Mouse (Mus musculus): ENCODE results near the gene Bpgm. TPM values are rescaled to one million over a fixed set of nuclear protein-coding genes. Genes with fewer than 3 reads are reported as not detected.

Gene Bpgm
- polyA plus RNA-seq, 1 experiment: 18.6 TPM

DNA sequence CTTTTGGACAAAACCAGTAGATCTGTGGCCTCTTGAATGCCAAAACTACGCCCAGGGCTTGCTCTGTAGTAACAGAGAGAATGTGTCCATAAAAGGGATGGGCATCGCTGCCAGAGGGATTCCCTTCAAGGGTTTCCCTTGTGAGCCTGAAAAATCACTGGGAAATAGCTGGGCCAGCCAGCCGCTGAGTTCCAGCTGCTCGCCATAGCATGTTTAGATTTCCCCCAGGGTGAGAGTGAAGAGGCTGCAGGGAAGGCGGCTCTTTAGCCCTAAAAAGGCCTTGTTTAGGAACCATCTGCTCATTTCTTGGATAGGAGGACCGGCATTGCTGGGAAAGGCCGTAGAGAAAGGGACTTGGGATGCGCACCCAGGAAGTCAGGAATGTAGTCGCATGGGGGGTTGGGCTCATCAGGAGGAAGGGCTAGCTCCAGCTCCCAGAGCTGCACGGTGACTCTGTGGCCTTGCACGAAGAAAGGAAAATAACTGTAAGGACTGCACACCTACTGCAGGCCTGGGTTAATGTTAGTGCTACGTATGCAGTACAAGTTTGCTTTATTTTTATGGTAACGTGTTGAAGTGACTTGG lies 72.5 kb downstream of the Bpgm start:
- Histone ChIP-seq H3K79me2 (ENCODE audit: control insufficient read depth, insufficient read depth) (no peaks in the 10 kb centered on the region), H3ac (ENCODE audit: control insufficient read depth, insufficient read length) (no peak overlapping the region), H3K27me3 (ENCODE audit: control insufficient read depth, insufficient read depth, insufficient read length) (no peaks in the 10 kb centered on the region), H3K4me2 (ENCODE audit: low read depth) (no peak overlapping the region), H3K4me3 (no peak overlapping the region), H3K36me3 (ENCODE audit: control insufficient read depth, insufficient read depth) (no peaks in the 10 kb centered on the region)
- TF ChIP-seq TCF3 (IDR thresholded peaks at IDR 0.05; ENCODE audit: insufficient read length, low read depth): no peak
- no peak for TF ChIP-seq POLR2A (IDR thresholded peaks at IDR 0.05; ENCODE audit: insufficient read length, low read depth)
- no peak for TF ChIP-seq MAX (IDR thresholded peaks at IDR 0.05; ENCODE audit: low read depth)
- TF ChIP-seq POLR2AphosphoS2 (IDR thresholded peaks at IDR 0.05; ENCODE audit: insufficient read length, low read depth): no peak
- no peak for TF ChIP-seq MYOD1 (IDR thresholded peaks at IDR 0.05; ENCODE audit: control insufficient read depth in 1 of 3, insufficient read length in 2 of 3, low read depth in 2 of 3)
- no peak for TF ChIP-seq USF1 (IDR thresholded peaks at IDR 0.05; ENCODE audit: low read depth)
- no peak for TF ChIP-seq SRF (IDR thresholded peaks at IDR 0.05; ENCODE audit: control insufficient read depth, insufficient read length, low read depth)
- TF ChIP-seq REST (IDR thresholded peaks at IDR 0.05; ENCODE audit: insufficient read depth, insufficient read length): no peak
- TF ChIP-seq E2F4 (IDR thresholded peaks at IDR 0.05; ENCODE audit: insufficient read depth): no peak

DNA sequence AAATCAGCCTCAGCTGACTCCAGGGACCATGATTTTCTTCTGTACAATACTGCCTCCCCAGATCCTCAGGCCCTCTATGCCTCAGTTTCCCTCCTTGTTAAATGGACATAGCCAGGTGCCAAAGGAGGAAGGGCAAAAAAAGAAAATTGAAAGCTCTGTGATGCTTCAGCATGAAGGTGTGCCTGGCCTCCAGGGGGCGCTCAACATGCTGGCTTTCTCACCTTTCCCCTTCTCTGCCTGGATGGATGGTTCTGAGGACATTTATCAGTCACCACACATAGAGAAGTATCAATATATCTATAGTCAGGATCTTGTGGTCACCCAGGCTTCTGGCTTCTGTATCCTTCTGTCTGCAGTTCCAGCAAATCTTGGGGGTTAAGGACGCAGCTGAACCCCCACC lies 73.0 kb downstream of the Bpgm start:
- H3K79me2 ChIP-seq (ENCODE audit: control insufficient read depth, insufficient read depth): no peaks in the 10 kb centered on the region
- no peak for TF ChIP-seq TCF12 (IDR thresholded peaks at IDR 0.05; ENCODE audit: insufficient read depth, poor library complexity, severe bottlenecking)
- TF ChIP-seq MAX (IDR thresholded peaks at IDR 0.05; ENCODE audit: low read depth): no peak
- no peak for TF ChIP-seq MYOG (IDR thresholded peaks at IDR 0.05; ENCODE audit: control insufficient read depth in 1 of 3, insufficient read depth in 1 of 3, insufficient read length in 2 of 3, low read depth in 2 of 3)
- no peak for TF ChIP-seq USF1 (IDR thresholded peaks at IDR 0.05; ENCODE audit: low read depth)
- TF ChIP-seq REST (IDR thresholded peaks at IDR 0.05; ENCODE audit: insufficient read depth, insufficient read length): no peak
- TF ChIP-seq MYOD1 (IDR thresholded peaks at IDR 0.05; ENCODE audit: control insufficient read depth in 1 of 3, insufficient read length in 2 of 3, low read depth in 2 of 3): no peak
- TF ChIP-seq E2F4 (IDR thresholded peaks at IDR 0.05; ENCODE audit: insufficient read depth): no peak
- TF ChIP-seq TCF3 (IDR thresholded peaks at IDR 0.05; ENCODE audit: insufficient read length, low read depth): no peak
- no peak for TF ChIP-seq POLR2AphosphoS2 (IDR thresholded peaks at IDR 0.05; ENCODE audit: insufficient read length, low read depth)
- no peak for TF ChIP-seq CEBPB (IDR thresholded peaks at IDR 0.05; ENCODE audit: insufficient read depth, poor library complexity, severe bottlenecking)
- TF ChIP-seq POLR2A (IDR thresholded peaks at IDR 0.05; ENCODE audit: insufficient read length, low read depth): no peak
- no peak for TF ChIP-seq SRF (IDR thresholded peaks at IDR 0.05; ENCODE audit: control insufficient read depth, insufficient read length, low read depth)
- H3ac ChIP-seq (ENCODE audit: control insufficient read depth, insufficient read length): no peak overlapping the region

DNA sequence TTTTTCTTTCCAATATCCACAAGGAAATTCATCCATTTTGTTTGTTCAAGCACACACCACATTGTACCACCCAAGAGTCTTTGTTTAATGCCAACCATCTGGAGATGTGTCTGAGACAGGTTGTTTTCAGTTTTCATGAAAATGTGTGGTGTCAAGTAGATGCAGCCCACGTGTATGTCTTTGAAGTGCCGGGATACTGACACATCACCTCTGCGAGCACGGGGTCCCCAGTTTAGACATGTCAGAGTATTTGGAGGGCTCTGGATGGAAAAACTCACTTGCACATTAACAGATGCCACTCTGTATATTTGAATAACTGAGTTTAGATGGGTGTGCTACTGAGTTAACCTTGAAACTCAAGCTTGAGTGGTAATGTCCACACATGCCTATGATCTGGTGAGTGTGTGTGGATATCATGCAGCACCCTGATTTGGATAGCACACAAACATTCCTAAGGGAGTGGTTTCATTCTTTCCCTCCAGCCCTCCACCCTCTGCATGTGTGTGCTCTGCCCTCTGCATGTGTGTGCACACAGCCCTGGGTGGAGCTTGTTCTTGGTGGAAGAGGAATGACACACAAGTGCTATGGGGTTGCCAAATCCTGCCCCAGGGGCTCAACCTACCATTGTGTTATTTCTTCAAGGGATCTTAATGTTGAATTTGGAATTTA lies 76.6 kb downstream of the Bpgm start:
- TF ChIP-seq POLR2A (IDR thresholded peaks at IDR 0.05; ENCODE audit: insufficient read length, low read depth) (no peak), TCF3 (IDR thresholded peaks at IDR 0.05; ENCODE audit: insufficient read length, low read depth) (no peak), REST (IDR thresholded peaks at IDR 0.05; ENCODE audit: insufficient read depth, insufficient read length) (no peak), CEBPB (IDR thresholded peaks at IDR 0.05; ENCODE audit: insufficient read depth, poor library complexity, severe bottlenecking) (no peak), TCF12 (IDR thresholded peaks at IDR 0.05; ENCODE audit: insufficient read depth, poor library complexity, severe bottlenecking) (no peak), E2F4 (IDR thresholded peaks at IDR 0.05; ENCODE audit: insufficient read depth) (no peak), MYOG (IDR thresholded peaks at IDR 0.05; ENCODE audit: control insufficient read depth in 1 of 3, insufficient read depth in 1 of 3, insufficient read length in 2 of 3, low read depth in 2 of 3) (no peak), SRF (IDR thresholded peaks at IDR 0.05; ENCODE audit: control insufficient read depth, insufficient read length, low read depth) (no peak), POLR2AphosphoS2 (IDR thresholded peaks at IDR 0.05; ENCODE audit: insufficient read length, low read depth) (no peak), USF1 (IDR thresholded peaks at IDR 0.05; ENCODE audit: low read depth) (no peak), MYOD1 (IDR thresholded peaks at IDR 0.05; ENCODE audit: control insufficient read depth in 1 of 3, insufficient read length in 2 of 3, low read depth in 2 of 3) (no peak), MAX (IDR thresholded peaks at IDR 0.05; ENCODE audit: low read depth) (no peak)
- H3K79me2 ChIP-seq (ENCODE audit: control insufficient read depth, insufficient read depth): no peaks in the 10 kb centered on the region
- H3K27me3 ChIP-seq (ENCODE audit: control insufficient read depth, insufficient read depth, insufficient read length): no peaks in the 10 kb centered on the region
- no peaks in the 10 kb centered on the region for H3K36me3 ChIP-seq (ENCODE audit: control insufficient read depth, insufficient read depth)
- H3K4me3 ChIP-seq: no peak overlapping the region
- no peak overlapping the region for H3K4me2 ChIP-seq (ENCODE audit: low read depth)
- H3ac ChIP-seq (ENCODE audit: control insufficient read depth, insufficient read length): no peak overlapping the region

More for the DNA sequence above, 73.0 kb downstream of the Bpgm start:
- no peak overlapping the region for H3K4me2 ChIP-seq (ENCODE audit: low read depth)
- H3K36me3 ChIP-seq (ENCODE audit: control insufficient read depth, insufficient read depth): no peaks in the 10 kb centered on the region
- no peaks in the 10 kb centered on the region for H3K27me3 ChIP-seq (ENCODE audit: control insufficient read depth, insufficient read depth, insufficient read length)
- no peak overlapping the region for H3K4me3 ChIP-seq

DNA sequence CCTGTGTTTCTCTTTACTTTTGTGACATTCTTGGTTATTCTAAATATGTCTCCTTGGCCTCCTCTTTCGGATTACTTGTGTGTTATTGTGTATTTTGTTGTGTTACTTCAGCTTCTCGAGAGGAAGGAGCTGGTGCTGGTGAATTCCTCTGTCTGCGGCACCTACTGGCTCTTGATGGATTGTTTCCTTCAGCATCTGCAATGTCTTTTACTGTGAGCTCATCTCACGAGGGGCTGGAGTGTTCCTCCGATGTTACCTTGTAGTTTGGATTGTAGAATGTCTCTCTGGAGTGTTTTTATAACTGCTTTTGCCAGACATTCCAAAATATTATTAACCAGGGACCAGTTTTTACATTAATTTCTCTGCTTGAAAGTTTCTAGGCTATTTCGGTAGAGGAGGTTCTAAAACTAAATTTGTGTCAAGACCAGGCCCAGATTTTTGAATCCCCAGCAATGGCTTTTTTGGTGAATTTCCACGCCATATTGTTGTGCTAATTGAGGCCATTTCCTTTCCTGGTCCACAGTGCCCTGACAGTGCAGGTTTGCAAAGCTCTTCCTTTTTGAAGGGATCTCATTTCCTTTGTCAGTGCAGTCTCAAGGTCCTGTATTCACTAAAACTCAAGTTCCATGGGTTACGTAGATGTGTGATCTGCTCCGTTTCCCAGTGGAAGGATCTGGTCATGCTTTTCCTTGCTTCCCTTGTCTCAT lies 78.4 kb downstream of the Bpgm start:
- no peaks in the 10 kb centered on the region for H3K36me3 ChIP-seq (ENCODE audit: control insufficient read depth, insufficient read depth)
- TF ChIP-seq TCF12 (IDR thresholded peaks at IDR 0.05; ENCODE audit: insufficient read depth, poor library complexity, severe bottlenecking): no peak
- TF ChIP-seq MAX (IDR thresholded peaks at IDR 0.05; ENCODE audit: low read depth): no peak
- no peak for TF ChIP-seq TCF3 (IDR thresholded peaks at IDR 0.05; ENCODE audit: insufficient read length, low read depth)
- TF ChIP-seq MYOG (IDR thresholded peaks at IDR 0.05; ENCODE audit: control insufficient read depth in 1 of 3, insufficient read depth in 1 of 3, insufficient read length in 2 of 3, low read depth in 2 of 3): no peak
- TF ChIP-seq POLR2AphosphoS2 (IDR thresholded peaks at IDR 0.05; ENCODE audit: insufficient read length, low read depth): no peak
- TF ChIP-seq USF1 (IDR thresholded peaks at IDR 0.05; ENCODE audit: low read depth): no peak
- no peak overlapping the region for H3ac ChIP-seq (ENCODE audit: control insufficient read depth, insufficient read length)
- no peak overlapping the region for H3K4me3 ChIP-seq
- no peaks in the 10 kb centered on the region for H3K79me2 ChIP-seq (ENCODE audit: control insufficient read depth, insufficient read depth)
- H3K4me2 ChIP-seq (ENCODE audit: low read depth): no peak overlapping the region
- no peaks in the 10 kb centered on the region for H3K27me3 ChIP-seq (ENCODE audit: control insufficient read depth, insufficient read depth, insufficient read length)

Other genes with a start within 250 kb of the Bpgm start
- gene Akr1b3, start 158.7 kb upstream of the Bpgm start, polyA plus RNA-seq (2012; fragmentation: generic; extraction: Trizol): 493 TPM
- gene Akr1b8, start 122.1 kb upstream of the Bpgm start, polyA plus RNA-seq (2012; fragmentation: generic; extraction: Trizol): 167 TPM
- 38.2 TPM for gene Akr1b10, start 92.0 kb upstream of the Bpgm start, polyA plus RNA-seq (2012; fragmentation: generic; extraction: Trizol)
- 19.4 TPM for gene Akr1b7, start 63.9 kb upstream of the Bpgm start, polyA plus RNA-seq (2012; fragmentation: generic; extraction: Trizol)
- gene Cald1, start 122.3 kb downstream of the Bpgm start, polyA plus RNA-seq (2012; fragmentation: generic; extraction: Trizol): 88.1 TPM

All from myocyte (in vitro differentiated cells).